44 mouse cellular contexts compared by ENCODE assay signal in the genomic region with DNA sequence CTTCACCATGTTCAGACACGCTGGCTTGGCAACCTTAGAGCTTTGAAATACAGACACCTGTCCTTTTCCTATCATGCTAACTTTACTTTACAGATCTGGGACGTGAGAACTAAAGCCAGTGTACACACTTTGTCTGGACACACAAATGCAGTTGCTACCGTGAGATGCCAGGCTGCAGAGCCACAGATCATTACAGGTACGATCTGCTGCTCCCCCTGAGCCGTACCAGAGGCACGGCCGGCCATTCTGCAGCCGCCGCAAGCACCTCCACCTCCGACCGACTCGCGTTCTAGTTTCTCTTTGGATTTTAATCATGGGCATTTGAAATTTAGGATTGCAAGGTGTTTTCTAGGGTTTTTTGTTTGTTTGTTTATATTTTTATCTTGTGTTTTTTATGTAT. TPM values are rescaled to one million over a fixed set of nuclear protein-coding genes. Genes with fewer than 3 reads are reported as not detected.
"Had no signal": no experiment of that assay in that cellular context is flagged by ENCODE, and none has a peak within 500 bp of the region (broad histone marks: within the 10 kb centered on the region; RNA-seq: fewer than 3 reads in every experiment).

No protein-coding gene starts in this region.

- DNase-seq: heart, postnatal 10 days; heart, postnatal 36 days; kidney, adult 11 months; kidney, adult 18-20 months; kidney, adult 2 months; kidney, adult 8-10 months; kidney, adult 9 months; kidney, postnatal 10 days; kidney, postnatal 14 days; kidney, postnatal 25 days; kidney, postnatal 36 days; kidney, postnatal 4 days; layer of hippocampus, adult 9-11 months; layer of hippocampus, postnatal 36 days had no signal

- H3K4me3 ChIP-seq: heart, embryonic 12.5 days; heart, embryonic 13.5 days; heart, embryonic 15.5 days; hindbrain, embryonic 10.5 days; hindbrain, embryonic 12.5 days; hindbrain, embryonic 13.5 days; hindbrain, embryonic 15.5 days; intestine, embryonic 15.5 days; kidney, embryonic 15.5 days; layer of hippocampus, adult 2 months; left cerebral cortex, adult 2 months had no signal

- H3K9ac ChIP-seq: heart, embryonic 12.5 days; heart, embryonic 13.5 days; heart, embryonic 15.5 days; hindbrain, embryonic 12.5 days; hindbrain, embryonic 13.5 days; hindbrain, embryonic 14.5 days; hindbrain, embryonic 15.5 days; intestine, embryonic 15.5 days; kidney, embryonic 15.5 days had no signal

- H3K27me3 ChIP-seq: heart, embryonic 12.5 days; heart, embryonic 13.5 days; heart, embryonic 15.5 days; hindbrain, embryonic 12.5 days; hindbrain, embryonic 13.5 days; hindbrain, embryonic 15.5 days; intestine, embryonic 15.5 days; kidney, embryonic 15.5 days had no signal

- ATAC-seq: hindbrain, embryonic 16.5 days; hindbrain, postnatal 0 days; inflammation-experienced regulatory T-cells, adult 6 months; intestine, embryonic 15.5 days; intestine, embryonic 16.5 days; intestine, postnatal 0 days had no signal

- H3K27ac ChIP-seq: heart, embryonic 13.5 days; heart, embryonic 15.5 days; hindbrain, embryonic 10.5 days; hindbrain, embryonic 12.5 days; hindbrain, embryonic 13.5 days; hindbrain, embryonic 14.5 days; hindbrain, embryonic 15.5 days; hindbrain, postnatal 0 days; intestine, embryonic 15.5 days; kidney, embryonic 15.5 days; kidney, postnatal 0 days; layer of hippocampus, adult 2 months; left cerebral cortex, adult 2 months had no signal

- H3K9me3 ChIP-seq: heart, embryonic 12.5 days; heart, embryonic 13.5 days; heart, embryonic 15.5 days; hindbrain, embryonic 10.5 days; hindbrain, embryonic 12.5 days; hindbrain, embryonic 13.5 days; hindbrain, embryonic 15.5 days; intestine, embryonic 15.5 days; kidney, embryonic 15.5 days had no signal

- H3K4me1 ChIP-seq: heart, embryonic 12.5 days; heart, embryonic 13.5 days; heart, embryonic 15.5 days; hindbrain, embryonic 10.5 days; hindbrain, embryonic 12.5 days; hindbrain, embryonic 13.5 days; hindbrain, embryonic 15.5 days; intestine, embryonic 15.5 days; kidney, embryonic 15.5 days had no signal

- H3K4me2 ChIP-seq: heart, embryonic 11.5 days; heart, embryonic 12.5 days; heart, embryonic 13.5 days; heart, embryonic 15.5 days; hindbrain, embryonic 12.5 days; hindbrain, embryonic 13.5 days; hindbrain, embryonic 14.5 days; hindbrain, embryonic 15.5 days; intestine, embryonic 15.5 days; kidney, embryonic 15.5 days had no signal

RNA-seq across cellular contexts. Expression of a gene that starts 19.2 kb away (rescaled TPM):
- total RNA-seq: heart, adult 8-10 months; heart, postnatal 25 days; heart, postnatal 36 days; hematopoietic stem cell, adult 5-6 weeks; hindbrain, postnatal 0 days; layer of hippocampus, adult 18-20 months; layer of hippocampus, adult 2 months; layer of hippocampus, adult 8-10 months; layer of hippocampus, postnatal 10 days; layer of hippocampus, postnatal 14 days; layer of hippocampus, postnatal 25 days; layer of hippocampus, postnatal 36 days; left cerebral cortex, adult 18-20 months; left cerebral cortex, adult 2 months had no signal
- polyA plus RNA-seq: hindbrain, embryonic 10.5 days; hindbrain, embryonic 11.5 days; hindbrain, embryonic 12.5 days; hindbrain, embryonic 13.5 days; hindbrain, embryonic 14.5 days; hindbrain, embryonic 16.5 days; hindbrain, postnatal 0 days; inflammation-experienced regulatory T-cells, adult 6 months had no signal

RNA-seq across cellular contexts. Expression of a gene that starts 43.0 kb away (rescaled TPM):
- total RNA-seq: heart, adult 8-10 months; heart, postnatal 25 days; heart, postnatal 36 days; hematopoietic stem cell, adult 5-6 weeks; hindbrain, postnatal 0 days; layer of hippocampus, adult 18-20 months; layer of hippocampus, adult 2 months; layer of hippocampus, adult 8-10 months; layer of hippocampus, postnatal 14 days; layer of hippocampus, postnatal 36 days; left cerebral cortex, adult 18-20 months; left cerebral cortex, adult 2 months had no signal
- polyA plus RNA-seq: heart, embryonic 14.5 days; hindbrain, embryonic 10.5 days; hindbrain, embryonic 11.5 days; hindbrain, embryonic 12.5 days; hindbrain, embryonic 13.5 days; hindbrain, embryonic 14.5 days; hindbrain, embryonic 16.5 days; hindbrain, postnatal 0 days; inflammation-experienced regulatory T-cells, adult 6 months had no signal

RNA-seq across cellular contexts. Expression of a gene that starts 58.9 kb away (rescaled TPM):
- total RNA-seq: hematopoietic stem cell, adult 5-6 weeks had no signal
- polyA plus RNA-seq: inflammation-experienced regulatory T-cells, adult 6 months had no signal
